Mouse (Mus musculus) small intestine, adult 2 months (tissue): ENCODE results near the gene Rab44.

Source experiments
- CTCF ChIP-seq: fragments of 200-500 bp; IDR thresholded peaks from 2 replicates; pipeline ENCODE4 v1.5.1; 2012; ENCODE audit warnings: low read depth, mild to moderate bottlenecking, control low read depth, inconsistent platforms, low read length, moderate library complexity, mixed read lengths; ENCODE audit not compliant: insufficient replicate concordance, insufficient read length; ENCODE audit errors: extremely low read depth
- POLR2A ChIP-seq: fragments of 200-500 bp; IDR thresholded peaks from 2 replicates; pipeline ENCODE4 v1.6.1; 2012; ENCODE audit warnings: low read depth, mild to moderate bottlenecking, control low read depth, inconsistent platforms, low read length, moderate library complexity

DNA sequence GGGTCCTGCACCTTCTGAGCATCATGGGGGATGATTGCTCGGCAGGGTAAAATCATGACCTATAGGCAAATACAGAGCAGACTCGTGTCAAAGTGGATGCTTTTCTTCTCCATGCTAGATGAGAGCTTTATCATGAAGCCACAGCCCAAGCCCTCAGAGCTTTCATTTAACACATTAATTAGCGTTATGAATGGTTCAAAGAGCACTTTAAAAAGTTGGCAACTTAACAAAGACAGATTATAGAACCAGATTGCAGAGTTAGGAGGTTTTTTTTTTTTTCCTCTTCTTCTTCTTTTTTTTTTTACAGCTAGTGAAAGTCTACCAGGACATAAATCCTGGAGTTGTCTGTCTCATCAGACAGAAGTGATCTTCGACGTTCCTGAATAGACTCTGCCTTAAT lies 15.4 kb downstream of the Rab44 start:
- no peak for TF ChIP-seq CTCF
- no peak for TF ChIP-seq POLR2A
